Mouse (Mus musculus) monocyte, adult 2 months (primary cell): ENCODE data around the gene Kif2a.

Experiments used
- DNase-seq, 2 experiments: peaks; one replicate each; pipeline ENCODE4 v3.0.0; 2022; ENCODE audit warnings: low spot score in 2 of 2, low read depth in 1 of 2

The Kif2a gene

GRCm38 (mm10) chr13:107021461-107022265, at the start of gene Kif2a:
Kif2a (minus strand) TSS chr13:107022126.
- DNase-seq, result peak in 1 of 2 experiments; percentile 4

GRCm38 (mm10) chr13:107069061-107069460, 47.1 kb upstream of the Kif2a start:
- DNase-seq, result no peak

- no peak for DNase-seq
These were observed 43.4 kb upstream of the Kif2a start for GRCm38 (mm10) chr13:107065098-107065855.

GRCm38 (mm10) chr13:107064263-107064662, 42.3 kb upstream of the Kif2a start:
- no peak for DNase-seq

GRCm38 (mm10) chr13:107063115-107063807, 41.3 kb upstream of the Kif2a start:
- DNase-seq, result no peak

GRCm38 (mm10) chr13:107060098-107060497, 38.2 kb upstream of the Kif2a start:
- no peak for DNase-seq

- peak; percentile 15 to 63 for DNase-seq
These were observed 37.5 kb upstream of the Kif2a start for GRCm38 (mm10) chr13:107059460-107059859.

- DNase-seq, result peak; percentile 9 to 17
These were observed 34.4 kb upstream of the Kif2a start for GRCm38 (mm10) chr13:107056318-107056717.

- no peak for DNase-seq
These were observed 32.6 kb upstream of the Kif2a start for GRCm38 (mm10) chr13:107054496-107054895.

- DNase-seq, result no peak
These were observed 29.4 kb upstream of the Kif2a start for GRCm38 (mm10) chr13:107051342-107051741.

GRCm38 (mm10) chr13:107044229-107044628, 22.3 kb upstream of the Kif2a start:
- DNase-seq, result no peak

GRCm38 (mm10) chr13:107042551-107042950, 20.6 kb upstream of the Kif2a start:
- no peak for DNase-seq

- no peak for DNase-seq
These were observed 17.6 kb upstream of the Kif2a start for GRCm38 (mm10) chr13:107039493-107039892.

- DNase-seq, result no peak
These were observed 16.4 kb upstream of the Kif2a start for GRCm38 (mm10) chr13:107038346-107038745.

- DNase-seq, result no peak
These were observed 13.7 kb upstream of the Kif2a start for GRCm38 (mm10) chr13:107035511-107036113.

- no peak for DNase-seq
These were observed 13.2 kb upstream of the Kif2a start for GRCm38 (mm10) chr13:107035078-107035477.

- no peak for DNase-seq
These were observed 12.3 kb upstream of the Kif2a start for GRCm38 (mm10) chr13:107034028-107034920.

GRCm38 (mm10) chr13:107031228-107031627, 9.3 kb upstream of the Kif2a start:
- DNase-seq, result no peak

GRCm38 (mm10) chr13:107027218-107027617, 5.3 kb upstream of the Kif2a start:
- no peak for DNase-seq

GRCm38 (mm10) chr13:107025663-107026062, 3.7 kb upstream of the Kif2a start:
- no peak for DNase-seq
